Mouse (Mus musculus): ENCODE results near the gene Glp1r.

Glp1r gene

DNA sequence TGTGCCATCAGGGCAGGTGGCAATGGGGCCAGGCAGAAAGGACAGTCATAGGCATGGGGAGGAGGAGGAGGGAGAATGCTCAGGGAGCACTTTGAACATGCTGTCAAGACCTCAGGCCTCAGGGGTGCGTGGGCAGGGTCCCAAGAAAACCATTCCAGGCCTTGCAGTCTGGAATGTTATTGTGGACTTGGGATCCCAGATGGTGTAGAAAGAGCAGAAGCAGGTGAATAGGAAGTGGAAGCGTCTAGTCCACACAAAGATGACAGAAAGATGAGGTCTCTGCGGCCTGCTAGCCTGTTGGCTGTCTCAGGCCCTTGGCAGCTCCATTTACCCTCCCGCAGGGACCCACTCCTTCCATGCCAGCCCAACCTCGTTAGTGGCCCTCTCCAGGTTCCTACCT is 10.9 kb downstream of the Glp1r start:
- no peak for DNase-seq (ENCODE audit: low spot score)

DNA sequence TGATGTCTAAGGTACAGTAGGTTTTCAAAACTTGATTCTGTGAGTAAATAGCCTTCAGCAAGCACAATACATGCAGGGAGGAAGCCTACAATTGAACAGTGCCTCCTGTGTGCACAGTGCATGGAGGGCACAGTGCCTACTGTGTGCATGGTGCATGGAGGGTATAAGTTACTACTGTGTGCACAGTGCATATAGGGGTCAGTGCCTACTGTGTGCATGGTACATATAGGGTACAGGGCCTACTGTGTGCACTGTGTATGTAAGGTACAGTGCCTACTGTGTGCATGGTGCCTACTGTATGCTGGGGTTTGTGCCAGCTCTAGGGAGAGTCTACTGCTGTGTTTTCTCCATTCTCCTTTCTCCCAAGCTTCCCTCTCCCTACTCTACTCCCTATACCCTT is 12.6 kb downstream of the Glp1r start:
- no peak for DNase-seq (ENCODE audit: low spot score)

DNA sequence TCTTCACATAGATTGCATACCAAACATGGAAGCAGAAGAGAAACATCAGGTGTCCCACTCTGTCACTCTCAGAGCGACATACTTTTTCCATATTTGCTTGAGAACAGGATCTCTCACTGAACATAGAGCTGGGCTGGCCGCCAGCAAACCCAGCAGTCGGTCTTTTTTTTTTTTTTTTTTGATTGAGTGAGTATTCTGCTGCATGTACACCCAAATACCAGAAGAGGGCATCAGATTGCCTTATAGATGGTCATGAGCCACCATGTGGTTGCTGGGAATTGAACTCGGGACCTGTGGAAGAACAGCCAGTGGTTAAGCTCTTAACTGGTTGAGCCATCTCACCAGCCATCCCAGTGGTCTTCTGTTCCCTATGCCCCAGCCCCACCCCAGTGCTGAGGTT is 21.9 kb downstream of the Glp1r start:
- DNase-seq (ENCODE audit: low spot score), result no peak

DNA sequence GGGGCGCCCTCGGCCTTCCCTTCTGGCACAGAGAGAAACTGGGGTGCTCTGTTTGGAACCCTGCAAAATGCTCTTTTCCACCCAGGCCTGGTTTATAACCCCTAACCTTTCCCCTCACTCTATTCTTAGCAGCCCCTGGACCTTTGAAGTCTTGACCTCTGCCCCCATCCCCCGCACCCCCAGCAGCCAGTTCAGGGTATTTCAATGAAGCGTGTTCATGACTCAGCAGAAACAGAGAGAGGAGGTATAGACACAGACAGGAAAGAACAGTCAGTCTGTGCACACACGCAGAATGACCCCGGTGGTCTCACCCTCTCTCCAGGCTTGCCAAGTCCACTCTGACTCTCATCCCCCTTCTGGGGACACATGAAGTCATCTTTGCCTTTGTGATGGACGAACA is 29.2 kb downstream of the Glp1r start:
- DNase-seq (ENCODE audit: low spot score), result no peak

DNA sequence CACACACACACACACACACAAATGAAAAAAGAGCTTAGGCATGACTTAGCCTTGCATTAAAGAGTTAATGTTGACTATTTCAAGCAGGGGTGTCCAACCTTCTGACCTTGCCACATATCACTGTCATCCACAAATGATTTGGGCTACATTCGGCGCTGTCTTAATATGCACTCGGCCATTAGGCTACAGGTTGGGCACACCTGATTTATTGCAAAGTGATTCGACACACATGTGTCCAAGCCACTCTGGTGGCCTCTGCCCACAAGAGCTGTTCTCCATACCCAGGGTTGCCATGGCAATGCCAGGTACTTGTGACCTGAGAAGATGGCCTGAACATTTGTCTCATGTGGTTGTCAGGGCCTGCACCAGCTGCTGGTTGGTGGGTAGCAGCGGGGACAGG is 31.2 kb downstream of the Glp1r start:
- DNase-seq (ENCODE audit: low spot score), result no peak

DNA sequence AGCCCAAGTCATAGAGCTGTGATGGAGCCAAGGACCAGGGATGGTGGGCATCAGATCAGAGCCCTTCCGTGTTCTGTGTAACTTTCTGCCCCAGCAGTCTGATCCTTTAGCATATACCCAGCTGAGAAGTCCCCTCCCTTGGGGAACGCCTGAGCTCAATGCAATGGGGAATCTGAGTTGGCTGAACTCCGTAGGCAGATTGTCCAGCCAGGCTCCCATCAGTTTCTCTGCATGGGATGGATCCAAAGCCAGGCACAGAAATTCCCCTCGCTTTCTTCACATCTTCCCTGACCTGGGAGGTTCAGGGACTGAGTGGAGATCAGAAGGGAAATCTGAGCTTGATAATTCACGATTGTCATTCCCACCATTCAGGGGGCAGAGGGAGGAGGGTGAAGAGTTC is 33.7 kb downstream of the Glp1r start:
- DNase-seq (ENCODE audit: low spot score), result no peak

DNA sequence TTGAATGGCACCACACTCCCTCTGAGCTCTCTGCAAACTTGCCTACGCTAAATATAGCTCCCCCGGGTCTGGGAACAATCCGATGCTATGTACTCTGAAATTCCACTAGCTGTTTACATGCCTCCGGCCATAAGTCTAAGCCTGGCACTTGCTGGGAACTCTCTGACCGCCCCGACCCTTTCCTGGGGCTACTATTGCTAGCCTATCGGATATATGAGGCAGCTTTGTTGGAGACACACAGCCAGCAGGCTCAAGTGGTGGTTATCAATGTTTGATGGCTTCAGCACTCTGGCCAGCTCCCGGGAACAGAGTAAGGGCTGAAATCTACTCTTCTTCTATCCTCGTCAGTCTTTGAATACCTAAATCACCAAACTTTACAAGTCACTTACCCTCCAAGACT is 36.9 kb downstream of the Glp1r start:
- DNase-seq (ENCODE audit: low spot score), result no peak

DNA sequence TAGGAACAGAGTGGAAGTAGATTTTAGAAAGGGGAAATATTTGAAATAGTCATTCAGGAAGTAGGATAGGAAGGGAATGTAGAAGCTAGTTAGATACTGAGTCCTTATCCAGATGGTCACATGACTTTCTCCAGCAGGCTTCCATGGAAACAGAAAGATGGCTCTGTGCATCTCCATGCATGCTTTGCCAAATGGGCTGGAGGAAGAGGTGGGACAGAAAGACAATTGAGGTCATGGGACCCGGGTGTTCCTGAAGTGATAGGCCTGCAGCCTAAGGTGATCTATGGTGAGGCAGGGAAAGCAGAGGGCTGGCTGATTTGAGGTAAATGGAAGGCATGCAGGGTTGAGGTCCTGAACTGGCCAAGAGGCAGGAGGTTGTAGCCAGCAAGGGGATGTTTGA is 46.8 kb downstream of the Glp1r start:
- DNase-seq (ENCODE audit: low spot score), result no peak

DNA sequence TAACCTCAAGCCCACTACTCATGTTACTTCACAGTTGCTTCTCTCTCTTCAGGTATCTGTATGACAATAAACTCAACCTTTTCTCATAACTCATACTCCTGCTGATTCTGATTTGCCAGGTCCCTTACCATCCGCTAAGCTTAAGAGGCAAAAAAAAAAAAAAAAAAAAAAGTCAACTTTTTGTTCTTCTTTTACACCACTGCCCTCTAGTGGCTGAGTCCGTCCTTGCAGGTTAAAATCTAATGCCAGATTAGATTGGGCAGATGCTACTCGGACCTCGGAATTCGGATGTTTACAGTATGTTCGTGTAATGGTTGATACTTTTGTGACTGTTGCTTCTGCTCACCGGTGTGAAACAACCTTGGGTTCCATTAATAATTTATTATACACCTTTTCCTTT is 49.2 kb downstream of the Glp1r start:
- peak; percentile 57 for DNase-seq (ENCODE audit: low spot score)

DNA sequence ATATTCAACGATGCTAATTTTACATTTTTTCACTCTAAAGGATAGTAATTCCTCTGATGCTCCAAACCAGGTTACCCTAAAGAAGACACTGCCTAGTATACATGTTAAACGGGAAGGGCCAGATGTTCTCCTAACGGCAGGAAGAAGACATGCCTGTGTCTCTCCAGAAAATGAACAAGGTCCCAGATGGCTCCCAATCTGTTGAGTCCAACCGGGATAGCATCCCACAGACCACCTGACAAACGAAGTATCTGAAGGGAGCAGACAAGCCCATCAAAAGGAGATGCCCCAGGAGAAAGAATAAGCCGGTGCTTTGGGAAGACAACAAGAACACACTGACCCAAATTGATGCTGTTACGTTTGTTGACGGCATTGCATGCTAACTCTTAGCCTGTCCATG is 50.0 kb downstream of the Glp1r start:
- DNase-seq (ENCODE audit: low spot score), result no peak

DNA sequence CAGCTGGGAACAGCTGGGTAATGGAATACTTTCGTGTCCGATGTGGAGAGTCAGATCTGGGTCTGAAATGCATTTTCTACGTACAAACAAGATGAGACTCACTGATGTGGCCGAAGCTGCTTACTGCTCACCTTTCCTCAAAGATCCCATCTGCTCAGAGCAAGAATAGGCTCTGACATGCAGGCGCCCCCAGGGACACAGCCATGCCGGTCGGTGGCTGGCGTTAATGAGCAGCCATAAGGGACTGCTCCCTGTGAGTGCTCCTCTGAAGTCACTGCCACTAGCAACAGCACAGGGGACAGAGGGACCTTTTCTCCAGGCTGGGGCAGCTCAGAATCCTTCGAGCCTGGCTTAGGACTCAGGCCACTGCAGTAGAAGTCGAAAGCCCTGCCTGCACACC is 52.7 kb downstream of the Glp1r start, which contains the start of gene Umodl1:
Gene Umodl1 (plus strand): TSS at position 301 of the 400 bp plus-strand sequence.
- DNase-seq (ENCODE audit: low spot score), result no peak

DNA sequence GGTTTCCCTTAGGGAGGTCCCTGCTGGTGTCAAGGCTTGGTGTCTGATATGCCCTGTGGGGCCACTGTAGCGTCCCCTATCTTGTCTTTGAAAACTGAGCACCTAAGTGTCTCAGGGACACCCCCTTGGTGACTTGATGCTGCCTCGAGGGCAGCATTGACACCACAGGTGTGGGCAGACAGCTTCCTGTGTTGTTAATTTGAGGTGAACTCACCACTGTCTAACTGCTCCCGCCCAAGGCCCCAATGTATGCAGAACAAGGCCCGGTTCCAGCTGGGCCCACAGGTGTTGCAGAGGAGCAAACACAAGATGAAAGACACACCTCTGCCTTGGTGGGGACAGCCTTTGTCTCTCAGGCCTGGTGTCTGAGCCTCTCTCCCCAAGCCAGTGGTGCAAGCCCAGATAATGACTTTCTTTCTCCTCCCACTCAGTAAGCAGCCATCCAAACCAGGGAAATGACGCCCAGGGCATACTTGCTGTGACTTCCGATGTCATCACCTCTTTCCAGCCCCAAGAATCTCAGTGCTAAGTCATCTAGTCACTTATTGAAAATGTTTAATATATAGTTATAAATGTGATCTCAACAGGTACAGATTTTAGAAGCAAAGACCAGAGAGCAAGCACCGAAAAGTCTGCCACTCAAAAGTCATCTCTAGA is 60.4 kb downstream of the Glp1r start:
- no peak for DNase-seq (ENCODE audit: low spot score)

DNA sequence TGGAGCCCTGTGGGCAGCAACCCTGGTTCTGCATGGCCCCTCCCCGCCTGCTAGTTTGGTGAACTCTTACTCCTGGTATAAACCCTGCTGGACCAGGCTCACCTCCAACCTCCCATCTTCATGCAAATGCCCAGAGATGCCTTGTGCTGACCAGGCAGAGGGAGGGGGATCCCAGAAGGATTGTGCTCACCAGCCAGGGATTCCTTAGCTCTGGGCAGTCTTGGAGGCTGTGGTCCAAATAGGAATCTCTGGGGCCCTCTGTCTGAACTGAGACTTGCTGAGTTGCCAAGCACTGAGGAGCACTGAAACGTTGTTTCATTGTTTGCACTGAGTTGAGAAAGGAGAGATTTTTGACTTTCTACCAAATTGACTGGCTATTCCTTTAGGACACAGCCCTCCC is 61.3 kb downstream of the Glp1r start:
- DNase-seq (ENCODE audit: low spot score), result no peak

DNA sequence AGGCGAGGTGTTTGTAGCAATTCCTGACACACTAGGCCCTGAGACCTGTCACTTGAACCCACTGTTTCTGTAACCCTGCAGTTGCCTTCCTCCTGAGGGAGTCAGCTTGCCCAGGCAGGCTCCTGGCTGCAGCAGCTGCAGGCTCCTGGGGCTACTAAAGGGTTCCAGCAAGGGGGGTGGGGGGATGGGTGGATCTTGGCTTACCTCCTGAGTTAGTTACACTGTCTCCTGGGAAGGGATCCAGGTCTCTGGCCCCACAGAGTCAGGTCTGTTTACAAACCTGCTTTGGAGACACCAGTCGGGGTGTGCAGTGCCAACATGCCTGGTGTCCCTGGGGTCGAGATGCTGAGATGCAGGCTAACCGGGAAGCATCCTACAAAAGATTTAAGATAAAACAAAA is 68.4 kb downstream of the Glp1r start:
- DNase-seq (ENCODE audit: low spot score), result no peak

DNA sequence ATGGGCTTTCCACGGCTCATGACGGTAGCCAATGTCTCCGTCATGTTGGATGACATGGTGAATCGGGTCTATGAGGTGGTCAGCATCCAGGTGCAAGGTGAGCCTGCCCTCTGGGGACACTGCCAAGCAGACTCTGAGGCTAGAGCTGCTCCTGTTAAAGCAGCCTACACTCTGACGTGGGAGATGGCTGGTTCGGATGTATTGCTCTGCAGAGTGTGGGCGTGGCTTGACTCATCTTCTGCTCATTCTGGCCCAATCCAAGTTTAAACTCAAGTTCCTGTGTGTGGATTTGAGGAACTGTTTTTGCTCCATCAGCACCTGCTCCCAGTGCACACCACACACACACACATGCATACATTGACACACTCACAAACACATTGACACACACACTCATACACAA is 70.3 kb downstream of the Glp1r start:
- no peak for DNase-seq (ENCODE audit: low spot score)

DNA sequence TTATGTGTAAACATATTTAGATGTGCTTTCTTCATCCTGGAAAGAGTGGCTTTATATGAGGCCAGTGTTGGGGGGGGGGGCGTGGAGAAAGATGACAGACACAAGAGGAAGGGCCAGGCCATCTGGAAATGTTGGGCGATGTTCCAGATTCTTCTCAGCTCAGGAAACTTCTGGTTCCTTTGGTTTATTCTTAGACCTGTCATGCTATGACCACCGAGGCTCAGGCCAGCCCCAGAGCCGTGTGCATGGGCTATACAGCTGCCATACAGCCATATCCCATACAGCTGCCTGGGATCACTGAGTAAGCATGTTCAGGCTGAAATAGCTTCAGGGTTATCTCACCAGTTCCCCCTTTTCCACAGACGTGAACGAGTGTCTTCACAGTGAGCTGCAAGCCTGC is 71.7 kb downstream of the Glp1r start:
- no peak for DNase-seq (ENCODE audit: low spot score)

DNA sequence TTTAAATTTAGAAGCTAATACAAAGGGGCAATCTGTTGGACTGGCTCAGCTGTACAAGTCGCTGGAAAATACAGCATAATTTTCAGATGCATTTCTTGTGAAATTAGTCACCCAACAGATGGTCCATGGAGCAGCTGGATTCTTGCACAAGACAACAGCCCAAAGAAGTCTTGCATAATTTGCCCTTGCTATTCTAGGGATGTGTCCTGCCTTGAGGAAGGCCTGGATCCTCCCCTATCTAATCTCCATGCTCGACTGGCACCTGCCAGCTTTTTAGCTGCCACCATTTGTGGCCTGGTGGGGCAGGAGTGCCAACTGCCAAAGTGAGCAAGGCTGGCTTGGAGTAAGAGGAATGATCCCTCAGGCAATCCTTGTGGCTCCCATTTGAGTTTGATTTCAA is 75.7 kb downstream of the Glp1r start:
- DNase-seq (ENCODE audit: low spot score), result no peak

DNA sequence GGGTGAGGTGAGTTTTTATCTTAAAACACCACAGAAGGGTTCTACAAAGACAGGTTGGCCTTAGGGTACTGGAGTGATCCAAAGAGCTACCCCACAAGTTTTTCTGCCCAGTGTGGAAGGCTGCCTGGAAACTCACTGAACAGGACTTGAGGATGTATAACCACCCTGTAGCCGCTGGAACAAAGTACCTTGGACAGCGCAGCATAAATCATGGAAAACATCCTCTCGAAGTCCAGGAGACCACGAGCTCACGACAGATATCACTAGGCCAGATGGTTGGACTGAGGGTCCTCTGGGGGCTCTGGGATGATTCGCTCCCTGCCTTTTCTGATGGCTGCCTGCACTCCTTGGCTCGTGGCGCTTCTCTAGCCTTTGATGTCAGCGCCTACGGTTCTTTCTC is 76.9 kb downstream of the Glp1r start:
- no peak for DNase-seq (ENCODE audit: low spot score)

DNA sequence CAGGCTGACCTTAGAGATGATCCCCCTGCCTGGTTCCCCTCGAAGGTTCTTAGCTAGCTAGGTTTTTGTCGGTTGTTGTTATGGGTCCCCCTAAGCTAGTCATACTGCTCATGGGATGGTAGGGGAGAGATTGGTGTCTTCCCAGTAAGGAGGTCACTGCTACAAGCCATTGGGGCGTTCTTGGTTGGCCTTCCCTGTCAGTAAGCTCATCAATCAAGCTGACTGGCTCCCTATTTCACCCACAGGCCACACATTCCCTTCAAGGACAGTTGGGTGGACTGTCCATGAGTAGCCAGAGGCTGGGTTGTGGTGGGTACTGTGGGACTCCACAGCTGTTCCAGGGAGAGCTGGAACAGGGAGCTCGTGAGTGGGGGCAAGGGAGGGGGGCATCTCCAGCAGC is 81.9 kb downstream of the Glp1r start:
- DNase-seq (ENCODE audit: low spot score), result no peak

DNA sequence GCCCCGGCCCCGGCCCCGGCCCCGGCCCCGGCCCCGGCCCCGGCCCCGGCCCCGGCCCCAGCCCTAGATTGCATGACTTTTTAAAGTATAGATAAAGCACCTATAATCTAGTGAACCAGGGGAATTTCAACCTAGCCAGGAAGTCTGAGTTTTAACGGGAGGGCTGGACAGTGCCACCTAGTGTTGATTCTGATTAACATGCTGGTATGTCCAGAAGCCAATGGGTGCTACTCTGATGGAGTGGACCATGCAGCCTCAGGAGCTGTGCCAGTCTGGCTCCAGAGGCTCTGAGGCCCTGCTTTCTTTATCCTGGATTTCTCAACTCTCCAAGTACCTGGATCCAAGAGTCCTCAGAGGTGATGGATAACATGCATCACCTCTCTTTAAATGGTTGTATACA is 88.6 kb downstream of the Glp1r start:
- no peak for DNase-seq (ENCODE audit: low spot score)

Data from ovary, postnatal 10 days (tissue).